Mouse (Mus musculus) lung, adult 2 months (tissue): ENCODE measurements around the gene Gm28308.

Experiments
- CTCF ChIP-seq: fragments of 200-500 bp; IDR thresholded peaks from 2 replicates; pipeline ENCODE4 v1.5.1; 2011; ENCODE audit warnings: mild to moderate bottlenecking, low read length, control low read depth; ENCODE audit not compliant: insufficient read depth
- POLR2A ChIP-seq: fragments of 200-500 bp; IDR thresholded peaks from 2 replicates; pipeline ENCODE4 v1.6.1; 2011; ENCODE audit warnings: low read depth, mild to moderate bottlenecking, control low read depth, low read length, borderline replicate concordance; ENCODE audit errors: extremely low read depth

DNA sequence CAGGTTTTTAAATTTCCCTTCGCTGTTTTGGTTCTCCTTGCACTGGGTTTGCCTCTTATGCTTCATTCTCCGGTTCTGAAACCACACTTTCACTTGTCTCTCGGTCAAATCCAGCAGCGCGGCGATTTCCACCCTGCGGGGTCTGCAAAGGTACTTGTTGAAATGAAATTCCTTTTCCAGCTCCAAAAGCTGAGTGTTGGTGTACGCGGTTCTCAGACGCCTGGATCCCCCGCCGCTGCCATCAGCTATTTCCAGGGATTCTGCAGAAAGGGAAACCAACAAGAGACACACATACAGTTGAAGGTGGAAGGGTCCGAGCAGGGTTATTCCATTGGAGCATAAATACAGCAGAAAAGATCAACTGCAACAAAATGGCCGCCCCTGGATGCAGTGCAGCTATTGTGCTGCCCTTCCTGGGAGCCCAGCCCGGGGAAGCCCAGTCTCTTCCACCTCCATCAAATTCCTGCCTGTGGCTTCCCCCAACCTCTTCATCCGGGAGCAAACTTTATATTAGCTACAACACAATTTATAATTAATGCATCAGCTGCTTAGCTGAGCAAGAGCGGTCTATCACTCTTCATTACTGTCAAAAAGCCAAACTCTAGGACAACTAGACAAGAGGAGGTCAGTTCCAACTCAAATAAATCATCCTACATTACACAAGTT is 49.6 kb downstream of the Gm28308 start:
- TF ChIP-seq POLR2A (no peak), CTCF (no peak)
